Mouse (Mus musculus) bone marrow, adult 2 months (tissue): ENCODE measurements around the gene Akap9.

Experiments used
- CTCF ChIP-seq: fragments of 200-500 bp; IDR thresholded peaks from 2 replicates; pipeline ENCODE4 v1.5.1; 2011; ENCODE audit warnings: low read length, control low read depth; ENCODE audit not compliant: control insufficient read depth, insufficient read depth
- POLR2A ChIP-seq: fragments of 200-500 bp; IDR thresholded peaks from 2 replicates; pipeline ENCODE4 v1.6.1; 2011; ENCODE audit warnings: low read depth, mild to moderate bottlenecking, control low read depth, low read length, borderline replicate concordance; ENCODE audit not compliant: control insufficient read depth

DNA sequence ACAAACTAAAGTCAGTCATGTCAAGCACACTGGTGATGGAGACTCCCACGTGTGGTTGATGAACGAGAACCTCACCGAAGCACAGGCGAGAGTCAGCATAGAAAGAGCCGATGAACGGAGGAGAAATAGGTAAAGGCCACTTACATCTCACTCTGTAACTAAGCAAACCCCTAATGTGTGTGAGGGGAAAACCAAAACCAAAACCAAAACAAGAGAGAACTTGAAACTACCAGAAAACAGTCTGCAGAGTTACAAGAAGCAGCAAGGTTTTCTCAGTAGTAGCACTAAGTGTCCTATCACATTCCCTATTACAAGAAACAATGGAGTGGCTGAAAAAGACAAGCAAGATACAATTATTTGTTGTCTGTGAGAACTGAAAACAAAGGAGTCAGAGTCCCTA, 24.6 kb downstream of the Akap9 start:
- no peak for TF ChIP-seq CTCF
- no peak for TF ChIP-seq POLR2A
